Mouse (Mus musculus) macrophage (primary cell): ENCODE measurements around the gene Ang. TPM values are rescaled to one million over a fixed set of nuclear protein-coding genes. Genes with fewer than 3 reads are reported as not detected.

Experiments used
- H3K27ac ChIP-seq: fragments of 350-480 bp; formaldehyde crosslinking; 2 replicates; pipeline ENCODE4 v1.9.0; 2021
- H3K36me3 ChIP-seq: fragments of 350-480 bp; formaldehyde crosslinking; 2 replicates; pipeline ENCODE4 v1.9.0; 2021; ENCODE audit errors: inconsistent target
- H3K4me3 ChIP-seq: fragments of 350-480 bp; formaldehyde crosslinking; 2 replicates; pipeline ENCODE4 v1.9.0; 2021; ENCODE audit errors: inconsistent target
- H3K79me2 ChIP-seq: fragments of 350-480 bp; formaldehyde crosslinking; 2 replicates; pipeline ENCODE4 v1.9.0; 2021; ENCODE audit errors: inconsistent target
- WGBS: methylation state at CpG from one replicate; pipeline ENCODE4 v1.1.7; 2026; ENCODE audit warnings: inconsistent platforms; ENCODE audit not compliant: missing documents; 5-methylcytosine and 5-hydroxymethylcytosine counted together
- polyA plus RNA-seq: library from polyadenylated mRNA; stranded (reverse); fragments of 250-400 nt; gene quantifications from 3 replicates; pipeline ENCODE4 v1.2.4, GENCODE M21; 2018; ENCODE audit warnings: inconsistent platforms
- total RNA-seq, 78 experiments: library from RNA; depleted of rRNA; stranded (reverse); fragments of 250-400 nt; gene quantifications; 1 replicate in 9 of 78; 2 replicates in 24 of 78; 3 replicates in 43 of 78; 4 replicates in 2 of 78; pipeline ENCODE4 v1.2.4; 2018; ENCODE audit warnings: inconsistent platforms in 56 of 78

Gene Ang
- 10 to 100 TPM in 4 of 26 experiments, 1 to 10 TPM in 21, not detected in 1; 1.2 to 19.8 (median 5.1) TPM for total RNA-seq (2018; cell fraction: chromatin; rRNA removed)
- total RNA-seq (2018; cell fraction: cytosol; rRNA removed) = 10 to 100 TPM; 11.7 to 37.1 (median 18.0) TPM
- total RNA-seq (2018; cell fraction: nucleus; rRNA removed) = 10 to 100 TPM in 18 of 26 experiments, 1 to 10 TPM in 8; 4.6 to 33.5 (median 11.8) TPM
- 15.6 to 41.8 TPM (median 23.3 TPM) in 3 replicates for polyA plus RNA-seq

DNA sequence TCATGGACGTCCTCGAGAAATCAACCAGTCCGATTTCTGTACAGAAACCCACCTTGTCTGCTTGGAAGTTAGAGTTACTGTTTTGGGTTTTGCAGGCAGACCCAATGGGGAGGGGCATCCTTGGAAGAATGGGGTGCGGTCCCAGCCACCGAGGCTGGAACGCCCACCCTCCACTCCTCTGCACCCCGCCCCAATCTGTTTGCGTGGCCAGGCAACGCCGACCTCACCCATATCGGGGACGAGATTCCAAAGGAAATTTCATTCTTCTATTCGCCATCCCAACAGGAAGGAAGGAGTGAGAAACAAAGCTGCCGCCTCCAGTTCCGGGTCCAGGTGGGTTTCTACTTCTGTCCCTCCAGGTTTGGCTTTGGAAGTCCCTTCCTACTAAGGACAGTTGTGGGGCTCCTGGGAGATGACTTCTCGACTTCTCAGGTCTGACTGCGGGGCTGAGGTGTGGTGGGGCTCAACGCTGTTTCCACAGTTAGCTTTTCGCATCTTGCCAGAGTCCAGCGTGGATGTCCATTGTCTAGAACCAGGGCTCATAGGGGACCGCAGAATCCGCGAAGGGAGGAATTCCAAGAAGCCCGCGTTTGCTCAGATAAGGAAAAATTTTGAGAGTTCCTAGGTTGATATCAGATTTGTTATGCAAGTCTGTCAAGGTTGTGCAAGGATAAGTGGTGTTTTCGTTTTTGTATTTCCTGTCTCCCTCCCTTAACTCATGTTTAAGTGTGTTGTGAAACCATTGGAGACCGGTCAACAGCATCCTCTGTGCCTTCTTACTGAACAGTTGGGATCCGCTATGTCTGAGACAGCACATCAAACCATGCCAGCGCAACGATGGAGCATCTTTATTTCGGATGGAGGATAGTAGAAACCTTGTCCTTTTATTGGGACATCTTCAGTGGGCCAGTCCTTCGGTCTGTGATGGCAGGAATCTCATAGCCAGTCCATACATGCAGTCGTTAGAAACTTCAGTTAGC lies at the start of gene Ang, which contains the start of gene Rnase4:
TSS of gene Ang (plus strand) at position 230 of the 980 bp plus-strand sequence.
TSS of gene Rnase4 (plus strand) at position 157 of the 980 bp plus-strand sequence.
- 10% methylated on average over 32 of the region's 33 CpGs for WGBS
- Histone ChIP-seq H3K36me3 (no peaks in the 10 kb centered on the region), H3K79me2 (peaks cover 25% of the 10 kb centered on the region), H3K4me3 (peak within 1 kb of the TSS; percentile 72), H3K27ac (peak within 1 kb of the TSS; percentile 98)

- Histone ChIP-seq H3K36me3 (no peaks in the 10 kb centered on the region), H3K4me3 (no peak within 1 kb of the TSS), H3K27ac (no peak within 1 kb of the TSS), H3K79me2 (no peaks in the 10 kb centered on the region)
- 89% methylated on average over 5 of the region's 6 CpGs for whole genome bisulfite sequencing
Measured at GRCm38 (mm10) chr14:51041769-51042168, 49.2 kb upstream of the Ang start, which contains the start of gene Rnase9. Rnase9 (minus strand) TSS chr14:51041869.

DNA sequence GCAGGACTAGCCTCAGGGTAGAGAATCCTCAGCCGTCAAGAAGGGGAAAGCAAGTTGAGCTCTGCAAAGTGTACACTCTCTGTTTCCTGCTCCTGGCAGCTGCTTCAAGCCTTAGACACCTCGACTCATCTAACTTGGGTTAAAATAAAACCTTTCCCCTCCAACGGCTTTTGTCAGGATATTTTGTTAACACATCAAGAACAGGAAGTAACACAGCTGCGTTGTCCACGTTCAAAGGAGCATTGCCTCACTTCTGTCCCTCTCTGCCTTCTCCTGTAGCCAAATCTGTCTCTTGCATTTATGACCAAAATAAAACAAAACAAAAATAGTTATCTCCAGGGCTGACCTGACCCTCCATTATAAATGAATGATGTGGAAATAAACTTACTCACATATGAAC lies 43.1 kb upstream of the Ang start:
- WGBS = 0% methylated on average over 5 of the region's 5 CpGs
- no peak overlapping the region for H3K4me3 ChIP-seq
- no peaks in the 10 kb centered on the region for H3K36me3 ChIP-seq
- H3K79me2 ChIP-seq = no peaks in the 10 kb centered on the region
- H3K27ac ChIP-seq = no peak overlapping the region

DNA sequence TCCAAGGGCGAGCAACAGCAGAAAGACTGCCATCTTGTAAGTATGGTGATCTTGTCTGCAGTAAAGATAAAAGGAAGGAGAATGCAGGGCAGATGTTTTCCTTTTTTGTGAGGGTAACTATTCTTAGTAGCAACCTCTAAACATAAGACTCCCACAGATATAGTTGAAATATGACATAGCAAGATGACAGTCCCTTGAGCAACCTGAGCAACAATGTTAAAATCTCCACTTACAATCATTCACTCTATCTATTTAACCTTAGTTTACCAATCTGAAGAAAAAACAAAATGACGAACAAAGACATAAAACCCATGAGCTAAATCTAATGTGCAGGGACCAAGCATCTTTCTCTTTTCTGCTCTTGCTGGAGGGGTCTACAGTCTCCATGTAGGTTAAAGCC lies 40.9 kb upstream of the Ang start, which contains the start of gene Rnase11:
TSS of gene Rnase11 (minus strand) at position 101 of the 400 bp plus-strand sequence.
- WGBS = 100% methylated on average over 2 of the region's 2 CpGs

DNA sequence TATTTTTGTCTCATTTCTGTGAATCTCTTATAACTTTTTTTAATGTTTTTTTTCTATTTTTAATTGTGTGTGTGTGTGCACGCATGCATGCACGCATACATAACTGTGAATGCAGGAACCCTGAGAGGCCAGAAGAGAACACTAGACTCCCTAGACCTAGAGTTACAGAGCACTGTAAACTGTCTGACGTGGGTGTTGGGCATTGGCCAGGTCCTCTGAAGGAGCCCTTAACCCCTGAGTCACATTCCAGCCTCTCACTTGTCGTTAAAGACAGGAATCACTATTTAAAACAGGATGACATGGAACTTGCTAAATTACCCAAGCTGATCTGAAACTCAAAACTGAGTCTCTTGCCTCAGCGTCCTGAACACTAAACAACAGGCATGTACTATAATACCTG lies 39.0 kb upstream of the Ang start:
- Histone ChIP-seq H3K27ac (no peak overlapping the region), H3K79me2 (no peaks in the 10 kb centered on the region), H3K36me3 (no peaks in the 10 kb centered on the region), H3K4me3 (no peak overlapping the region)
- WGBS = 74% methylated on average over 5 of the region's 5 CpGs

More for the DNA sequence above, 40.9 kb upstream of the Ang start, which contains the start of gene Rnase11:
- H3K36me3 ChIP-seq = no peaks in the 10 kb centered on the region
- H3K4me3 ChIP-seq = no peak within 1 kb of the TSS
- no peaks in the 10 kb centered on the region for H3K79me2 ChIP-seq
- H3K27ac ChIP-seq = no peak within 1 kb of the TSS

DNA sequence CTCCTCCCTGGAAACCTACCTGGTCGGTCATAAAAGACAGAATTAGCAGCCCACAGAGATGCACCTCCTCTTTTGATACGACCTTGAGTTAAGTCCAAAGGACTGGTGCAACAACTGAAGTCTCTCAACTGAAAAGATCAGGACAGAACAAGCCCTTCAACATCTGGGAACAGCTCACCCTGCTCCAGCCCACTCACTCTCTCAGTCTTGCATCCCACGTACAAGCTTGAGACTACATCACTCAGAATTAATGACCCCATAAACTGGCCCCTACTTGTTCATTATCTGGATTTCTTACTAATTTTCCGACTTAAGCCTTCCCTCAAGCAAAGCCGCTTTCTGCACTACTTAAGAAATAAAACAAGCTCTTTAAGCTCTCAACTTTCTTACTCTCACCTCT lies 37.8 kb upstream of the Ang start:
- H3K27ac ChIP-seq = no peak overlapping the region
- no peaks in the 10 kb centered on the region for H3K79me2 ChIP-seq
- H3K4me3 ChIP-seq = no peak overlapping the region
- no peaks in the 10 kb centered on the region for H3K36me3 ChIP-seq
- WGBS = 91% methylated on average over 5 of the region's 5 CpGs

GRCm38 (mm10) chr14:51054243-51055237 lies 36.4 kb upstream of the Ang start:
- Histone ChIP-seq H3K79me2 (no peaks in the 10 kb centered on the region), H3K27ac (no peak overlapping the region)

GRCm38 (mm10) chr14:51057401-51057831 lies 33.5 kb upstream of the Ang start, which contains the start of gene Rnase12:
Rnase12 (minus strand) TSS chr14:51057661.
- H3K27ac ChIP-seq = no peak within 1 kb of the TSS
- WGBS = 15% methylated on average over 9 of the region's 9 CpGs
- no peak within 1 kb of the TSS for H3K4me3 ChIP-seq
- no peaks in the 10 kb centered on the region for H3K36me3 ChIP-seq
- no peaks in the 10 kb centered on the region for H3K79me2 ChIP-seq

More at GRCm38 (mm10) chr14:51054243-51055237, 36.4 kb upstream of the Ang start:
- WGBS = 82% methylated on average over 13 of the region's 13 CpGs
- Histone ChIP-seq H3K36me3 (no peaks in the 10 kb centered on the region), H3K4me3 (no peak overlapping the region)

DNA sequence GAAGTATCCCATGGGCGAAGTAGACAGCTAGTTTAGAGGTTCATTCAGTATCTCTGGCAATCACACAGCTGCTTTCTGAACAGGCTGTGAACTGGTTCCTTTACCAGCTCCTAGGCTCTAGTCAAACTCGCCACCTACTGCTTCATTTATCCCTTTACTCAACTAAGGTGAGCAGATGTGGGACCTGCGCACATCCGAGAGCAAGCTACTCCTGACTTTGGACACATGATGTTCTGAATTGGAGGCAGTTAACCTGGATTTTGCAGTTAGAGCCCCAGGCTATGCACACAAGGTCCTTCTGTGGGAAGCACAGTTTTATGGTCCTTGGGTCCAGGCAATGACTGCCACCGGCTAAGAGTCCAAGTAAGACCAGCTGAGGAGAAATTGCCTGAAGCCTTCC lies 30.2 kb upstream of the Ang start:
- H3K27ac ChIP-seq = no peak overlapping the region
- no peaks in the 10 kb centered on the region for H3K79me2 ChIP-seq
- H3K4me3 ChIP-seq = no peak overlapping the region
- WGBS = 92% methylated on average over 5 of the region's 5 CpGs
- no peaks in the 10 kb centered on the region for H3K36me3 ChIP-seq

DNA sequence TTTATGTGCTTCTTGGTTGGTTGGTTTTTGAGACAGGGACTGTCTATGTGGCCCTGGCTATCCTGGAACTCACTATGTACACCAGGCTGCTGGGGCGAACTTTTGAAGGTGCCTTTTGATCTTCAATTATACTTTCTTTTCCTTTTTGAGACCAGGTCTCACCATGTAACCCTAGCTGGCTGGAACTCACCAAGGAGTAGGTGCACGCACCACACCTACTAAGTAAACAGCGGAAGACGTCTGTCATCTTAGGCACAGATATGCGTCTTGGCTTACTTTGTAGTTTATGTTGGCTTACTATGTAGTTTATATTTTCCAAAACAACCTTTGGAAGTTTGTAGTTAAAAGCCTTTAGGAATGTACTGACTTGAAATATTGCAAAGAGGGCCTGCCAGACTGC lies 22.0 kb upstream of the Ang start:
- Histone ChIP-seq H3K4me3 (no peak overlapping the region), H3K36me3 (no peaks in the 10 kb centered on the region)
- 96% methylated on average over 5 of the region's 5 CpGs for WGBS

DNA sequence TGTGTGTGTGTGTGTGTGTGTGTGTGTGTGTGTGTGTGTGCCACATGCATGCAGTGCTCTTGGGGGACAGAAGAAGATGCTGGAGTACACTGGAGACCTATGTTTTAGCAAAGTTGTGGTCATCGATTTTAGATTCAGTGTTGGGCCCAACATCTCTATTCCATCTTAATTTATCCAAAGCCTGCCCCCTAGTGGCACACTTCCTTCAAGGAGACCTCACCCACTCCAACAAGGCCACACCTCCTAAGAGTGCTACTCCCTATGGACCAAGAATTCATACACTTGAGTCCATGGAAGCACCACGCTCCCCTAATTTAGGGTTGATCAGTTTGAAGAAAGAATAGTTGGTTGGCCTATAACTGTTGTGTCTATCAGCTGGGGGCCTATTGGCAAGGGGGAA lies 21.3 kb upstream of the Ang start:
- 92% methylated on average over 2 of the region's 2 CpGs for WGBS
- no peak overlapping the region for H3K27ac ChIP-seq

More for the DNA sequence above, 22.0 kb upstream of the Ang start:
- H3K27ac ChIP-seq = no peak overlapping the region
- no peaks in the 10 kb centered on the region for H3K79me2 ChIP-seq

GRCm38 (mm10) chr14:51074335-51074734 lies 16.6 kb upstream of the Ang start, which contains the start of gene Olfr750:
Olfr750 (minus strand) TSS chr14:51074435.
- H3K4me3 ChIP-seq = no peak within 1 kb of the TSS
- 96% methylated on average over 3 of the region's 3 CpGs for WGBS
- no peak within 1 kb of the TSS for H3K27ac ChIP-seq
- no peaks in the 10 kb centered on the region for H3K36me3 ChIP-seq
- no peaks in the 10 kb centered on the region for H3K79me2 ChIP-seq

More for the DNA sequence above, 21.3 kb upstream of the Ang start:
- Histone ChIP-seq H3K4me3 (no peak overlapping the region), H3K36me3 (no peaks in the 10 kb centered on the region), H3K79me2 (no peaks in the 10 kb centered on the region)

GRCm38 (mm10) chr14:51079180-51079579 lies 11.8 kb upstream of the Ang start:
- no peaks in the 10 kb centered on the region for H3K79me2 ChIP-seq
- no peaks in the 10 kb centered on the region for H3K36me3 ChIP-seq

GRCm38 (mm10) chr14:51081035-51081434 lies 9.9 kb upstream of the Ang start:
- H3K36me3 ChIP-seq = no peaks in the 10 kb centered on the region
- H3K27ac ChIP-seq = no peak overlapping the region
- H3K79me2 ChIP-seq = no peaks in the 10 kb centered on the region
- H3K4me3 ChIP-seq = no peak overlapping the region
- WGBS = 87% methylated on average over 2 of the region's 2 CpGs

More at GRCm38 (mm10) chr14:51079180-51079579, 11.8 kb upstream of the Ang start:
- no peak overlapping the region for H3K27ac ChIP-seq
- WGBS = 92% methylated on average over 1 of the region's 1 CpGs
- no peak overlapping the region for H3K4me3 ChIP-seq
